Mouse (Mus musculus) forebrain, embryonic 14.5 days (tissue): ENCODE results near the gene Myo1g. TPM values are rescaled to one million over a fixed set of nuclear protein-coding genes. Genes with fewer than 3 reads are reported as not detected.

Source experiments
- ATAC-seq: fragments of 200-750 bp; cut with Nextera tagmentation; 2 replicates; pipeline ENCODE4 v1.8.0; 2017; ENCODE audit warnings: mild to moderate bottlenecking, moderate library complexity
- DNase-seq: peaks from one replicate; pipeline ENCODE4 v3.0.0-alpha.2; 2015; ENCODE audit warnings: low spot score
- H3K27ac ChIP-seq: fragments of 300-500 bp; sonication (generic); 2 replicates; pipeline ENCODE4 v1.5.1; 2014; ENCODE audit warnings: low read depth, mild to moderate bottlenecking, control low read depth, low read length, moderate library complexity
- H3K27me3 ChIP-seq: fragments of 300-500 bp; sonication (generic); replicated peaks from 2 replicates; pipeline ENCODE4 v1.6.1; 2014; ENCODE audit warnings: low read length, control low read depth, mixed read lengths; ENCODE audit not compliant: control insufficient read depth, insufficient read depth
- H3K36me3 ChIP-seq: fragments of 300-500 bp; sonication (generic); 2 replicates; pipeline ENCODE4 v1.6.1; 2014; ENCODE audit warnings: low read length, control low read depth; ENCODE audit not compliant: control insufficient read depth, insufficient read depth
- H3K4me1 ChIP-seq: fragments of 300-500 bp; sonication (generic); 2 replicates; pipeline ENCODE4 v1.6.1; 2014; ENCODE audit warnings: antibody characterized with exemption, low read length, control low read depth; ENCODE audit not compliant: control insufficient read depth, insufficient read depth
- H3K4me2 ChIP-seq: fragments of 300-500 bp; sonication (generic); 2 replicates; pipeline ENCODE4 v1.6.1; 2014; ENCODE audit warnings: mild to moderate bottlenecking, control low read depth, low read length
- H3K4me3 ChIP-seq: fragments of 300-500 bp; sonication (generic); 2 replicates; pipeline ENCODE4 v1.5.1; 2014; ENCODE audit warnings: low read depth, low read length, control low read depth
- H3K9ac ChIP-seq: fragments of 300-500 bp; sonication (generic); 2 replicates; pipeline ENCODE4 v1.6.1; 2014; ENCODE audit warnings: mild to moderate bottlenecking, low read length, control low read depth, moderate library complexity
- H3K9me3 ChIP-seq: fragments of 300-500 bp; sonication (generic); replicated peaks from 2 replicates; pipeline ENCODE4 v1.6.1; 2016; ENCODE audit warnings: low read length, control low read depth, mixed read lengths; ENCODE audit not compliant: control insufficient read depth
- WGBS: fragments of 180-500 bp; shearing (Covaris S2); extraction: QIAGEN DNeasy Blood & Tissue Kit; methylation state at CpG from one replicate; pipeline ENCODE4 v1.1.7; 2014; 5-methylcytosine and 5-hydroxymethylcytosine counted together
- microRNA-seq: library from miRNA; unstranded; fragments of <30 nt; microRNA quantifications from one replicate; pipeline ENCODE4, GENCODE M21; 2016
- polyA plus RNA-seq: library from polyadenylated mRNA; unstranded; fragments of >200 nt; fragmentation: Nextera tagmentation; extraction: Ambion mirVana; gene quantifications from 2 replicates; pipeline ENCODE4 v1.2.1, GENCODE M21; 2014

Myo1g gene
- polyA plus RNA-seq, 1 experiment from 2014 or later = 0.33 TPM

GRCm38 (mm10) chr11:6463159-6463837, 57.5 kb downstream of the Myo1g start:
- H3K36me3 ChIP-seq = peaks cover 27% of the 10 kb centered on the region; the same call in 1 of the 2 replicates
- H3K4me1 ChIP-seq = 0 out of 2 replicates have a peak, but pooled peaks cover under 1% of the 10 kb centered on the region
- no peaks in the 10 kb centered on the region for H3K9me3 ChIP-seq
- ATAC-seq = no peak
- WGBS = 92% methylated on average over 6 of the region's 6 CpGs
- H3K27ac ChIP-seq = no peak overlapping the region
- H3K4me2 ChIP-seq = no peak overlapping the region
- no peak overlapping the region for H3K4me3 ChIP-seq
- DNase-seq = no peak
- H3K9ac ChIP-seq = no peak overlapping the region
- no peaks in the 10 kb centered on the region for H3K27me3 ChIP-seq

Small RNA genes within 50 kb of the gene (microRNA-seq; reads per million reads assigned to microRNA genes)
- gene Gm22123 = not detected

Other genes with a start within 250 kb of the Myo1g start
- 171 and 172 TPM in 2 replicates for gene Tmed4, start 246.1 kb downstream of the Myo1g start, polyA plus RNA-seq
- 54.8 and 72.0 TPM in 2 replicates for gene Ogdh, start 229.3 kb downstream of the Myo1g start, polyA plus RNA-seq
- 28.6 and 32.6 TPM in 2 replicates for gene Zmiz2, start 131.9 kb downstream of the Myo1g start, polyA plus RNA-seq
- gene Ppia, start 105.5 kb downstream of the Myo1g start, polyA plus RNA-seq = 4,105 and 4,592 TPM in 2 replicates
- 593 and 826 TPM in 2 replicates for gene H2afv, start 76.5 kb downstream of the Myo1g start, polyA plus RNA-seq
- gene Purb, start 45.0 kb downstream of the Myo1g start, polyA plus RNA-seq = 8.7 and 12.1 TPM in 2 replicates
- 94.0 and 94.2 TPM in 2 replicates for gene Ccm2, start 25.9 kb upstream of the Myo1g start, polyA plus RNA-seq
- gene Nacad, start 85.1 kb upstream of the Myo1g start, polyA plus RNA-seq = 49.6 and 63.9 TPM in 2 replicates
- gene Tbrg4, start 105.1 kb upstream of the Myo1g start, polyA plus RNA-seq = 23.4 and 28.1 TPM in 2 replicates
- not detected in 2 replicates for gene Wap, start 117.7 kb upstream of the Myo1g start, polyA plus RNA-seq
- gene Ramp3, start 137.6 kb upstream of the Myo1g start, polyA plus RNA-seq = 4.0 and 4.2 TPM in 2 replicates